Mouse (Mus musculus) liver, adult (tissue): ENCODE data around the gene Mapk1ip1l.

Experiments used
- GATA4 ChIP-seq: IDR thresholded peaks from 2 replicates; pipeline ENCODE4 v1.6.1; 2014; ENCODE audit warnings: mild to moderate bottlenecking, low read length; ENCODE audit not compliant: insufficient replicate concordance

Mapk1ip1l gene

DNA sequence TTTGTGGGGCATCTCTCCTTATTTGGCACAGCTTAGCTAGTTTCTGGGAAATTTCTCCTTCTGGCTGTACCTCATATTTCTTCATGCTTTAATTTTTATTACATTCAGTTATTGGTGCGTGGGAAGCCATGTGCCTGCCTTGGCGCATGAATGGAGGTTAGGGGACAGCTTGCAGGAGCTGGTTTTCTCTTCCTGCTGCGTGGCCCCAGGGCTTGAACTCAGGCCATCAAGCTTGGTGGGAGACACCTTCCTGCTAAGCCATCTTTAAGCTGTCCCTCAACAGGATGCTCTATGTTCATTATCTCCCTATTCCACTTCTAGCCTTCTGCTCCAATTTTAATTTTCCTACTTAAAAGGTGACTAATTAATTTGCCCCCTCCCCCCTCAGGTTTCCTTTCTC is 72.7 kb downstream of the Mapk1ip1l start:
- TF ChIP-seq GATA4 = no peak

DNA sequence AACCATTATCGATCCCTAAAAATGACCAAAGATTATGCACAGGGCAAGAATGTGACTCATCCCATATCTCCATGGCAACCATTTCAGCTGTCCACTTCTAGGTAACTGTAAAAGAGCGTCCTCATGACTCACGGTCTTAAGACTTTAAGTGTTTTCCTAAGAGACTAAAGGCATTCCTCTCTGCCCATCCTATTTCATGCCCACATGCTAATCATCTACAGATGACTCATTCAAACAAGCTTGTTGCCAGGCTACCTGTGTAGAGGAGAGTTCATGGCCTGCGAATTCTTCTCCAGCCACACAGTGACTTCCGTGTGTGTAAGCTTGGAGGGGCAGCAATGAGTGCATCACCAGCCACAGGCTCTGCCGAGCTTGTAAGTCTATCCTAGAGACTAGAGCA is 73.6 kb downstream of the Mapk1ip1l start:
- TF ChIP-seq GATA4 = no peak
